Comparison of ENCODE assay signal across 22 mouse cellular contexts in the genomic region with DNA sequence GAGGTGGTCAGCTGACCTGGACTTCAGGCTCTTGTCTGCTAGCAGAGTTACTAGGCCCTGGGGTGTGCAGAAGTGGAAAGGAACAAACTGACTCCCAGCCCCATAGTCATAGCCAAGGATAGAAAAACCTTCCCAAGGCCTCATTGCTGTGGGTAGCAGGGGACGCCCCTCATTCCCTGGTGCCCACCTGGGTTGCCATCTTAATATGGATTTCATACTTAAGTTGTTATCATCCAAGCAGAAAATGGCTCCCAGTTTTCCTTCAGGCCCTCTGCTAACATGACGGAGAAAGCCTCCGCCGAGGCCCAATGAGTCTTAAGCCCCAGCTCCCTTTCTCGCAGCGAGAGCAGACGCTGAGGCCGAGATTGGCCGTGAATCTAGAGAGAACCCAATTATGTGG.
"Had no signal": no experiment of that assay in that cellular context is flagged by ENCODE, and none has a peak within 500 bp of the region (broad histone marks: within the 10 kb centered on the region; RNA-seq: fewer than 3 reads in every experiment).

No protein-coding gene starts in this region.

- H3K9me3 ChIP-seq: hindbrain, embryonic 10.5 days; hindbrain, embryonic 12.5 days; hindbrain, embryonic 15.5 days; kidney, embryonic 15.5 days; limb, embryonic 12.5 days; liver, embryonic 13.5 days had no signal

- H3K27me3 ChIP-seq: hindbrain, embryonic 12.5 days; hindbrain, embryonic 15.5 days; kidney, embryonic 15.5 days; limb, embryonic 12.5 days; liver, embryonic 13.5 days had no signal

- H3K9ac ChIP-seq: hindbrain, embryonic 12.5 days; hindbrain, embryonic 15.5 days; kidney, embryonic 15.5 days; limb, embryonic 12.5 days; liver, embryonic 13.5 days had no signal

- H3K4me3 ChIP-seq: gastrocnemius, adult 2 months; heart, adult 2 months; hindbrain, embryonic 10.5 days; hindbrain, embryonic 12.5 days; hindbrain, embryonic 15.5 days; kidney, embryonic 15.5 days; limb, embryonic 12.5 days; liver, embryonic 13.5 days had no signal

- DNase-seq: heart, adult 2 months; heart, postnatal 4 days; kidney, adult 11 months; kidney, adult 2 months; kidney, adult 9 months; kidney, postnatal 14 days; kidney, postnatal 36 days; layer of hippocampus, adult 9-11 months; layer of hippocampus, postnatal 36 days; left cerebral cortex, postnatal 4 days; liver; liver, embryonic 13.5 days had no signal

- H3K27ac ChIP-seq: hindbrain, embryonic 12.5 days; hindbrain, embryonic 15.5 days; hindbrain, postnatal 0 days; kidney, postnatal 0 days; liver, embryonic 13.5 days had no signal

- H3K4me2 ChIP-seq: heart, embryonic 11.5 days; hindbrain, embryonic 12.5 days; hindbrain, embryonic 15.5 days; kidney, embryonic 15.5 days; limb, embryonic 12.5 days; liver, embryonic 11.5 days; liver, embryonic 13.5 days had no signal

- H3K36me3 ChIP-seq: hindbrain, embryonic 10.5 days; hindbrain, embryonic 12.5 days; hindbrain, embryonic 15.5 days; kidney, embryonic 15.5 days; limb, embryonic 12.5 days; liver, embryonic 13.5 days had no signal

- ATAC-seq: hindbrain, postnatal 0 days had no signal

- H3K4me1 ChIP-seq: liver, embryonic 13.5 days had no signal
